Mouse (Mus musculus): ENCODE results near the gene Cops3. TPM values are rescaled to one million over a fixed set of nuclear protein-coding genes. Genes with fewer than 3 reads are reported as not detected.

Gene Cops3
- polyA plus RNA-seq (2016; fragmentation: Nextera tagmentation; extraction: Ambion mirVana), result 221 and 226 TPM in 2 replicates

- Histone ChIP-seq H3K4me2 (peak within 1 kb of the TSS; percentile 68), H3K4me3 (replicated peaks) (peak within 1 kb of the TSS; percentile 95), H3K4me1 (peaks cover 22% of the 10 kb centered on the region), H3K27ac (peak within 1 kb of the TSS; percentile 97), H3K9ac (peak within 1 kb of the TSS; percentile 90), H3K9me3 (no peaks in the 10 kb centered on the region), H3K27me3 (no peaks in the 10 kb centered on the region), H3K36me3 (replicated peaks) (peaks cover 23% of the 10 kb centered on the region)
- peak; percentile 97 for ATAC-seq (ENCODE audit: low FRiP score)
- WGBS, result 1% methylated on average over 43 of the region's 43 CpGs
Observed at GRCm38 (mm10) chr11:59839459-59840126, at the start of gene Cops3. TSS of gene Cops3 (minus strand) at chr11:59839838.

GRCm38 (mm10) chr11:59888151-59888550, 48.5 kb upstream of the Cops3 start:
- H3K27me3 ChIP-seq, result no peaks in the 10 kb centered on the region
- no peak for ATAC-seq (ENCODE audit: low FRiP score)
- no peaks in the 10 kb centered on the region for H3K9me3 ChIP-seq
- H3K36me3 ChIP-seq (replicated peaks), result no peaks in the 10 kb centered on the region
- no peak overlapping the region for H3K4me3 ChIP-seq (replicated peaks)
- H3K4me1 ChIP-seq, result no peaks in the 10 kb centered on the region
- H3K9ac ChIP-seq, result no peak overlapping the region
- H3K4me2 ChIP-seq, result no peak overlapping the region
- no peak overlapping the region for H3K27ac ChIP-seq
- 71% methylated on average over 5 of the region's 5 CpGs for WGBS

- no peak overlapping the region for H3K4me3 ChIP-seq (replicated peaks)
- WGBS, result 83% methylated on average over 1 of the region's 1 CpGs
- H3K4me1 ChIP-seq, result no peaks in the 10 kb centered on the region
- H3K9ac ChIP-seq, result no peak overlapping the region
- H3K27me3 ChIP-seq, result no peaks in the 10 kb centered on the region
- ATAC-seq (ENCODE audit: low FRiP score), result no peak
- no peaks in the 10 kb centered on the region for H3K36me3 ChIP-seq (replicated peaks)
- no peak overlapping the region for H3K4me2 ChIP-seq
- H3K9me3 ChIP-seq, result no peaks in the 10 kb centered on the region
- no peak overlapping the region for H3K27ac ChIP-seq
Observed at GRCm38 (mm10) chr11:59886952-59887351, 47.3 kb upstream of the Cops3 start.

GRCm38 (mm10) chr11:59885217-59885986, 45.8 kb upstream of the Cops3 start:
- H3K4me1 ChIP-seq, result peaks cover under 1% of the 10 kb centered on the region
- no peak for ATAC-seq (ENCODE audit: low FRiP score)
- H3K9ac ChIP-seq, result no peak overlapping the region
- H3K27ac ChIP-seq, result no peak overlapping the region
- no peaks in the 10 kb centered on the region for H3K27me3 ChIP-seq
- no peaks in the 10 kb centered on the region for H3K9me3 ChIP-seq
- WGBS, result 78% methylated on average over 17 of the region's 17 CpGs
- H3K4me3 ChIP-seq (replicated peaks), result no peak overlapping the region
- no peaks in the 10 kb centered on the region for H3K36me3 ChIP-seq (replicated peaks)
- no peak overlapping the region for H3K4me2 ChIP-seq

GRCm38 (mm10) chr11:59880031-59880430, 40.4 kb upstream of the Cops3 start:
- Histone ChIP-seq H3K4me1 (peaks cover 5% of the 10 kb centered on the region), H3K4me3 (replicated peaks) (no peak overlapping the region), H3K9me3 (no peaks in the 10 kb centered on the region), H3K27me3 (no peaks in the 10 kb centered on the region), H3K36me3 (replicated peaks) (peaks cover 23% of the 10 kb centered on the region), H3K27ac (0 out of 2 replicates have a peak overlapping the region, but pooled peaks have one; percentile 19), H3K9ac (peak overlapping the region; percentile 12; the same call in 1 of the 2 replicates), H3K4me2 (no peak overlapping the region)
- ATAC-seq (ENCODE audit: low FRiP score), result peak; percentile 80
- 29% methylated on average over 2 of the region's 2 CpGs for WGBS

GRCm38 (mm10) chr11:59872124-59872523, 32.5 kb upstream of the Cops3 start:
- peaks cover 31% of the 10 kb centered on the region for H3K36me3 ChIP-seq (replicated peaks)
- H3K4me2 ChIP-seq, result no peak overlapping the region
- H3K27me3 ChIP-seq, result no peaks in the 10 kb centered on the region
- WGBS, result 78% methylated on average over 8 of the region's 8 CpGs
- H3K9me3 ChIP-seq, result no peaks in the 10 kb centered on the region
- no peak overlapping the region for H3K27ac ChIP-seq
- H3K4me3 ChIP-seq (replicated peaks), result no peak overlapping the region
- peaks cover 10% of the 10 kb centered on the region for H3K4me1 ChIP-seq
- ATAC-seq (ENCODE audit: low FRiP score), result no peak
- H3K9ac ChIP-seq, result no peak overlapping the region

- WGBS, result 91% methylated on average over 6 of the region's 6 CpGs
- peaks cover 5% of the 10 kb centered on the region for H3K4me1 ChIP-seq
- no peak overlapping the region for H3K4me3 ChIP-seq (replicated peaks)
- H3K27ac ChIP-seq, result no peak overlapping the region
- H3K27me3 ChIP-seq, result no peaks in the 10 kb centered on the region
- ATAC-seq (ENCODE audit: low FRiP score), result no peak
- no peaks in the 10 kb centered on the region for H3K9me3 ChIP-seq
- no peak overlapping the region for H3K4me2 ChIP-seq
- H3K36me3 ChIP-seq (replicated peaks), result no peaks in the 10 kb centered on the region
- H3K9ac ChIP-seq, result no peak overlapping the region
Observed at GRCm38 (mm10) chr11:59864316-59864715, 24.7 kb upstream of the Cops3 start.

GRCm38 (mm10) chr11:59860467-59860866, 20.8 kb upstream of the Cops3 start:
- H3K27ac ChIP-seq, result no peak overlapping the region
- no peaks in the 10 kb centered on the region; the same call in 1 of the 2 replicates for H3K36me3 ChIP-seq (replicated peaks)
- H3K9me3 ChIP-seq, result no peaks in the 10 kb centered on the region
- H3K9ac ChIP-seq, result no peak overlapping the region
- no peaks in the 10 kb centered on the region for H3K27me3 ChIP-seq
- 91% methylated on average over 11 of the region's 11 CpGs for WGBS
- H3K4me2 ChIP-seq, result no peak overlapping the region
- ATAC-seq (ENCODE audit: low FRiP score), result no peak
- H3K4me3 ChIP-seq (replicated peaks), result no peak overlapping the region
- no peaks in the 10 kb centered on the region for H3K4me1 ChIP-seq

- H3K4me2 ChIP-seq, result no peak overlapping the region
- peaks cover 8% of the 10 kb centered on the region; the same call in 1 of the 2 replicates for H3K4me1 ChIP-seq
- WGBS, result 82% methylated on average over 3 of the region's 3 CpGs
- no peak overlapping the region for H3K27ac ChIP-seq
- no peak overlapping the region for H3K4me3 ChIP-seq (replicated peaks)
- no peaks in the 10 kb centered on the region for H3K27me3 ChIP-seq
- H3K9me3 ChIP-seq, result no peaks in the 10 kb centered on the region
- H3K9ac ChIP-seq, result no peak overlapping the region
- peaks cover 7% of the 10 kb centered on the region; the same call in 1 of the 2 replicates for H3K36me3 ChIP-seq (replicated peaks)
- ATAC-seq (ENCODE audit: low FRiP score), result no peak
Observed at GRCm38 (mm10) chr11:59852865-59853264, 13.2 kb upstream of the Cops3 start.

- peak overlapping the region; percentile 67 for H3K4me2 ChIP-seq
- H3K4me3 ChIP-seq (replicated peaks), result peak overlapping the region; percentile 84
- WGBS, result under 1% methylated on average over 69 of the region's 69 CpGs
- H3K9ac ChIP-seq, result peak overlapping the region; percentile 86
- peaks cover 2% of the 10 kb centered on the region; the same call in 1 of the 2 replicates for H3K36me3 ChIP-seq (replicated peaks)
- no peaks in the 10 kb centered on the region for H3K9me3 ChIP-seq
- H3K4me1 ChIP-seq, result peaks cover 8% of the 10 kb centered on the region; the same call in 1 of the 2 replicates
- peak; percentile 91 for ATAC-seq (ENCODE audit: low FRiP score)
- peak overlapping the region; percentile 92 for H3K27ac ChIP-seq
- H3K27me3 ChIP-seq, result no peaks in the 10 kb centered on the region
Observed at GRCm38 (mm10) chr11:59847891-59848884, 8.6 kb upstream of the Cops3 start.

GRCm38 (mm10) chr11:59847131-59847530, 7.5 kb upstream of the Cops3 start:
- H3K4me2 ChIP-seq, result peak overlapping the region; percentile 17; the same call in 1 of the 2 replicates
- H3K36me3 ChIP-seq (replicated peaks), result no peaks in the 10 kb centered on the region; the same call in 1 of the 2 replicates
- WGBS, result 28% methylated on average over 2 of the region's 2 CpGs
- no peak overlapping the region for H3K27ac ChIP-seq
- ATAC-seq (ENCODE audit: low FRiP score), result no peak
- H3K4me1 ChIP-seq, result peaks cover 8% of the 10 kb centered on the region; the same call in 1 of the 2 replicates
- no peaks in the 10 kb centered on the region for H3K27me3 ChIP-seq
- H3K9me3 ChIP-seq, result no peaks in the 10 kb centered on the region
- H3K4me3 ChIP-seq (replicated peaks), result no peak overlapping the region; the same call in 1 of the 2 replicates
- H3K9ac ChIP-seq, result no peak overlapping the region
